Mouse (Mus musculus): ENCODE measurements around the gene Sf3b3. TPM values are rescaled to one million over a fixed set of nuclear protein-coding genes. Genes with fewer than 3 reads are reported as not detected.

The Sf3b3 gene
- polyA plus RNA-seq (2012; rRNA removed): 9.1 and 14.4 TPM in 2 replicates

GRCm38 (mm10) chr8:110846405-110847170 is at the start of gene Sf3b3, which contains the start of gene Cog4:
TSS of gene Sf3b3 (minus strand) at chr8:110846787.
TSS of gene Cog4 (plus strand) at chr8:110846600.
- H3K36me3 ChIP-seq (ENCODE audit: control insufficient read depth, insufficient read depth, low read length): peaks cover 41% of the 10 kb centered on the region
- peak within 1 kb of the TSS; percentile 69 for H3K27ac ChIP-seq (ENCODE audit: insufficient read depth, low read depth, low read length)
- peak; percentile 87 for TF ChIP-seq POLR2A (IDR thresholded peaks at IDR 0.05; ENCODE audit: low read depth, low read length)
- TF ChIP-seq CTCF (IDR thresholded peaks at IDR 0.05; ENCODE audit: extremely low read depth, insufficient read length, insufficient replicate concordance, low read depth, low read length): no peak
- under 1% methylated on average over 53 of the region's 53 CpGs for WGBS
- peak within 1 kb of the TSS; percentile 100 for H3K4me3 ChIP-seq (ENCODE audit: low read depth, low read length)
- no peaks in the 10 kb centered on the region; the same call in 1 of the 2 replicates for H3K4me1 ChIP-seq (ENCODE audit: control insufficient read depth, insufficient read depth, insufficient read length, low read length)
- H3K27me3 ChIP-seq (ENCODE audit: control insufficient read depth, insufficient read depth, low read length): no peaks in the 10 kb centered on the region

- H3K36me3 ChIP-seq (ENCODE audit: control insufficient read depth, insufficient read depth, low read length): peaks cover 38% of the 10 kb centered on the region
- H3K4me1 ChIP-seq (ENCODE audit: control insufficient read depth, insufficient read depth, insufficient read length, low read length): peaks cover 3% of the 10 kb centered on the region; the same call in 1 of the 2 replicates
- H3K27me3 ChIP-seq (ENCODE audit: control insufficient read depth, insufficient read depth, low read length): no peaks in the 10 kb centered on the region
- TF ChIP-seq CTCF (IDR thresholded peaks at IDR 0.05; ENCODE audit: extremely low read depth, insufficient read length, insufficient replicate concordance, low read depth, low read length): no peak
- no peak for TF ChIP-seq POLR2A (IDR thresholded peaks at IDR 0.05; ENCODE audit: low read depth, low read length)
- no peak overlapping the region for H3K27ac ChIP-seq (ENCODE audit: insufficient read depth, low read depth, low read length)
- 92% methylated on average over 13 of the region's 13 CpGs for WGBS
- H3K4me3 ChIP-seq (ENCODE audit: low read depth, low read length): no peak overlapping the region
These were observed 49.2 kb upstream of the Sf3b3 start for GRCm38 (mm10) chr8:110895812-110896211.

DNA sequence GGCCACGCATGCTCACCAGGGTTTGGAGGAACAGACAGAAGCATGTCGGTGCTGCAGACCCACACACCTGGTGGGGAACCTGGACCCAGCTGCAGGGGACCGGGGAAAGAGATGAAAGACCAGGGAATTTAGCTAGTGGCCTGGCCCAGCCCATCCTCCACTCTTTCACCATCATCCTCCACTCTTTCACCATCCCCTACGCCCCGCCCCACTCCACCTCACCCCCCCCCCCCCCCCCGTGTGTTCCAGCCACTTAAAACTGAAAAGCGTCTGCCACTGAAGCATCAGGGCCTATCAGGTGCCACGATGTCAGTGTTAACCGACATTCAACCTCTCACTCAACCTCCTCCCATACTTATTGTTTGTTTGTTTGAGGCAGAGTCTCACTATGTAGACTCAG is 48.7 kb upstream of the Sf3b3 start:
- H3K27me3 ChIP-seq (ENCODE audit: control insufficient read depth, insufficient read depth, low read length): no peaks in the 10 kb centered on the region
- no peak overlapping the region for H3K27ac ChIP-seq (ENCODE audit: insufficient read depth, low read depth, low read length)
- H3K36me3 ChIP-seq (ENCODE audit: control insufficient read depth, insufficient read depth, low read length): peaks cover 39% of the 10 kb centered on the region
- H3K4me3 ChIP-seq (ENCODE audit: low read depth, low read length): no peak overlapping the region
- WGBS: 81% methylated on average over 9 of the region's 9 CpGs
- no peaks in the 10 kb centered on the region; the same call in 1 of the 2 replicates for H3K4me1 ChIP-seq (ENCODE audit: control insufficient read depth, insufficient read depth, insufficient read length, low read length)
- TF ChIP-seq POLR2A (IDR thresholded peaks at IDR 0.05; ENCODE audit: low read depth, low read length): no peak
- TF ChIP-seq CTCF (IDR thresholded peaks at IDR 0.05; ENCODE audit: extremely low read depth, insufficient read length, insufficient replicate concordance, low read depth, low read length): no peak

GRCm38 (mm10) chr8:110894851-110895250 is 48.3 kb upstream of the Sf3b3 start:
- Histone ChIP-seq H3K27me3 (ENCODE audit: control insufficient read depth, insufficient read depth, low read length) (no peaks in the 10 kb centered on the region), H3K4me1 (ENCODE audit: control insufficient read depth, insufficient read depth, insufficient read length, low read length) (no peaks in the 10 kb centered on the region), H3K27ac (ENCODE audit: insufficient read depth, low read depth, low read length) (no peak overlapping the region), H3K4me3 (ENCODE audit: low read depth, low read length) (no peak overlapping the region), H3K36me3 (ENCODE audit: control insufficient read depth, insufficient read depth, low read length) (peaks cover 42% of the 10 kb centered on the region)
- WGBS: 85% methylated on average over 10 of the region's 10 CpGs
- TF ChIP-seq CTCF (IDR thresholded peaks at IDR 0.05; ENCODE audit: extremely low read depth, insufficient read length, insufficient replicate concordance, low read depth, low read length) (no peak), POLR2A (IDR thresholded peaks at IDR 0.05; ENCODE audit: low read depth, low read length) (no peak)

DNA sequence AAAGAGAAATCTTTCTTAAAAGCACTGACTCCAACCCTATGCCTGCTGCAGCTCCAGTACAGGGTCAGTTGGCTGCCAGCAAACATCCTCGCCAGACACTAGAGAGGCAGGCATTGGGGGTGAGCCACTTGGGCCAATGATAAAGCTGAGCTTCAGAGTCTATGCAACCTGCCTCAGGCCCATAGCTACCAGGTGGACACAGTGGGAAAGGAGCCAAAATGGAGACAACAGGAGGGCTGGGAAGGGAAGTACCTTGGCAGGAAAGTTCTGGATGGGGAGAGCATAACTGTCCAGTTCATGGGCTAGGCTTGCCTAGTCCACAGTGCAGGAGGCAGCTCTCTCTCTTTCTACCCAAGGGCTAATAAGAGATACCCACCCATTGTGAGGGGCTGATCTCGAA is 46.3 kb upstream of the Sf3b3 start:
- no peaks in the 10 kb centered on the region for H3K27me3 ChIP-seq (ENCODE audit: control insufficient read depth, insufficient read depth, low read length)
- WGBS: 95% methylated on average over 2 of the region's 2 CpGs
- peaks cover 47% of the 10 kb centered on the region for H3K36me3 ChIP-seq (ENCODE audit: control insufficient read depth, insufficient read depth, low read length)
- no peak overlapping the region for H3K4me3 ChIP-seq (ENCODE audit: low read depth, low read length)
- no peak overlapping the region for H3K27ac ChIP-seq (ENCODE audit: insufficient read depth, low read depth, low read length)
- TF ChIP-seq POLR2A (IDR thresholded peaks at IDR 0.05; ENCODE audit: low read depth, low read length): no peak
- H3K4me1 ChIP-seq (ENCODE audit: control insufficient read depth, insufficient read depth, insufficient read length, low read length): no peaks in the 10 kb centered on the region

DNA sequence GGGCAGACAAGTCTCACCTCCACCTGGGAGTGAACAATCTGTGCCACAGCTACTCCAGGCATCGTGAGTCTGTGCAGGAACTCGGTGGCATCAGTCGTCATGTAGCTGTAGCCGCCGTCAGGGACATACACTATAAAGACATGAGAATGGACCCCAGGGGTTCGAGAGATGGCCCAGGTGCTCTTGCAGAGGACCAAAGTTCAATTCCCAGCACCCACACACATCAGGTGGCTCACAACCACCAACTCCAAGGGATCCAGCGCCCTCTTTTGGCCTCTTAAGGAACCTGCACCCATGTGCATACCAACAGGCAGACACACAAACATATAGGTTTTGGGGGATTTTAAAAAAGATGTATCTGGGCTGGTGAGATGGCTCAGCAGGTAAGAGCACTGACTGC is 45.5 kb upstream of the Sf3b3 start:
- no peak overlapping the region for H3K27ac ChIP-seq (ENCODE audit: insufficient read depth, low read depth, low read length)
- H3K4me1 ChIP-seq (ENCODE audit: control insufficient read depth, insufficient read depth, insufficient read length, low read length): no peaks in the 10 kb centered on the region
- no peak overlapping the region for H3K4me3 ChIP-seq (ENCODE audit: low read depth, low read length)
- WGBS: 91% methylated on average over 7 of the region's 7 CpGs
- H3K36me3 ChIP-seq (ENCODE audit: control insufficient read depth, insufficient read depth, low read length): peaks cover 52% of the 10 kb centered on the region
- TF ChIP-seq CTCF (IDR thresholded peaks at IDR 0.05; ENCODE audit: extremely low read depth, insufficient read length, insufficient replicate concordance, low read depth, low read length) (no peak), POLR2A (IDR thresholded peaks at IDR 0.05; ENCODE audit: low read depth, low read length) (no peak)
- no peaks in the 10 kb centered on the region for H3K27me3 ChIP-seq (ENCODE audit: control insufficient read depth, insufficient read depth, low read length)

DNA sequence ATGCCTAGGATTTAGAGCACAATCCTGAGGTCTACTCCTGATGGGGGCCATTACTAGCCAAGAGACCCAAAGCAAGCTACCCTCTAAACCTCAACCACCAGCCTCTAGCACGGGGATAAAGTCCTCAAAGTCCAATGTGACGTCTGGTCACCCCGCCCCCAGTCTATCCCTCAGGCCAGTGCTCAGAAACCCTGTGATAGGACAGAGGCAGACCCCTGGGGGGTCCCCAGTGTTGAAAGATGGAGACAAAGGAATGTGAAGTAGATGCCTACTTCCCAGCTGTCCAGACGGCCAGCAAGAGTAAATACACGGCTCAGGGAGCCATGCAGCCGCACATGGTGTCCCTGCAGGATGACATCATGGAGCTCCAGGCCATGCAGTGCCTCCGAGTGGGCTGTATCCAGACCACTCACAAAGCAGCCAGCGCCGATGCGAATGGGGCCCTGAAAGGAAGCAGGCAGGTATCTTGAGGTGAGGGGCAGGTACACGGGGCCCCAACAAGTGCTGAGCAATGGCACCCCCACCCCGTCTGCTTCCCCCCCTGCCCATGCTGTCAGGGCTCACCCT is 43.4 kb upstream of the Sf3b3 start:
- Histone ChIP-seq H3K36me3 (ENCODE audit: control insufficient read depth, insufficient read depth, low read length) (peaks cover 64% of the 10 kb centered on the region), H3K4me1 (ENCODE audit: control insufficient read depth, insufficient read depth, insufficient read length, low read length) (no peaks in the 10 kb centered on the region), H3K27ac (ENCODE audit: insufficient read depth, low read depth, low read length) (no peak overlapping the region), H3K4me3 (ENCODE audit: low read depth, low read length) (no peak overlapping the region), H3K27me3 (ENCODE audit: control insufficient read depth, insufficient read depth, low read length) (no peaks in the 10 kb centered on the region)
- TF ChIP-seq POLR2A (IDR thresholded peaks at IDR 0.05; ENCODE audit: low read depth, low read length) (no peak), CTCF (IDR thresholded peaks at IDR 0.05; ENCODE audit: extremely low read depth, insufficient read length, insufficient replicate concordance, low read depth, low read length) (no peak)
- 77% methylated on average over 12 of the region's 12 CpGs for WGBS

Measured in small intestine, adult 2 months (tissue).